Mouse (Mus musculus) limb, embryonic 13.5 days (tissue): ENCODE data around the gene Macrod2. TPM values are rescaled to one million over a fixed set of nuclear protein-coding genes. Genes with fewer than 3 reads are reported as not detected.
A peak's percentile ranks its signal among the peaks of the same experiment; 100 is the strongest.

Experiments used
- ATAC-seq: fragments of 200-750 bp; cut with Nextera tagmentation; 2 replicates; pipeline ENCODE4 v1.8.0; 2017; ENCODE audit warnings: low read depth, moderate number of reproducible peaks, moderate TSS enrichment; ENCODE audit not compliant: low FRiP score
- H3K27ac ChIP-seq: fragments of 300-500 bp; sonication (generic); 2 replicates; pipeline ENCODE4 v1.5.1; 2015; ENCODE audit warnings: inconsistent platforms, mild to moderate bottlenecking, moderate library complexity
- H3K27me3 ChIP-seq: fragments of 300-500 bp; sonication (generic); 2 replicates; pipeline ENCODE4 v1.6.1; 2015; ENCODE audit warnings: mild to moderate bottlenecking, inconsistent platforms
- H3K36me3 ChIP-seq: fragments of 300-500 bp; sonication (generic); 2 replicates; pipeline ENCODE4 v1.6.1; 2015; ENCODE audit warnings: inconsistent platforms, mild to moderate bottlenecking, moderate library complexity
- H3K4me1 ChIP-seq: fragments of 300-500 bp; sonication (generic); 2 replicates; pipeline ENCODE4 v1.6.1; 2015; ENCODE audit warnings: inconsistent platforms
- H3K4me2 ChIP-seq: fragments of 300-500 bp; sonication (generic); replicated peaks from 2 replicates; pipeline ENCODE4 v1.6.1; 2015; ENCODE audit warnings: inconsistent platforms, mild to moderate bottlenecking, moderate library complexity
- H3K4me3 ChIP-seq: fragments of 300-500 bp; sonication (generic); 2 replicates; pipeline ENCODE4 v1.5.1; 2015; ENCODE audit warnings: moderate library complexity, mild to moderate bottlenecking, inconsistent platforms
- H3K9ac ChIP-seq: fragments of 300-500 bp; sonication (generic); 2 replicates; pipeline ENCODE4 v1.6.1; 2015; ENCODE audit warnings: mild to moderate bottlenecking, inconsistent platforms
- H3K9me3 ChIP-seq: fragments of 300-500 bp; sonication (generic); 2 replicates; pipeline ENCODE4 v1.6.1; 2016; ENCODE audit warnings: inconsistent platforms
- WGBS: fragments of 180-500 bp; shearing (Covaris S2); methylation state at CpG from one replicate; pipeline ENCODE4 v1.1.7; 2015; 5-methylcytosine and 5-hydroxymethylcytosine counted together
- polyA plus RNA-seq: library from polyadenylated mRNA; unstranded; fragments of >200 nt; fragmentation: Nextera tagmentation; extraction: Ambion mirVana; gene quantifications from 2 replicates; pipeline ENCODE4 v1.2.1, GENCODE M21; 2015

Gene Macrod2
- polyA plus RNA-seq, 1 experiment from 2014 or later: 36.9 TPM

GRCm38 (mm10) chr2:141672814-141673213 lies 1277.7 kb downstream of the Macrod2 start:
- Histone ChIP-seq H3K27me3 (no peaks in the 10 kb centered on the region), H3K27ac (no peak overlapping the region), H3K4me1 (peaks cover 7% of the 10 kb centered on the region; the same call in 1 of the 2 replicates), H3K36me3 (no peaks in the 10 kb centered on the region), H3K9ac (no peak overlapping the region), H3K4me2 (no peak overlapping the region), H3K9me3 (no peaks in the 10 kb centered on the region), H3K4me3 (no peak overlapping the region)
- no peak for ATAC-seq
- 65% methylated on average over 3 of the region's 3 CpGs for WGBS

- H3K4me1 ChIP-seq: peaks cover 7% of the 10 kb centered on the region; the same call in 1 of the 2 replicates
- H3K9me3 ChIP-seq: no peaks in the 10 kb centered on the region
- H3K27me3 ChIP-seq: no peaks in the 10 kb centered on the region
- H3K9ac ChIP-seq: no peak overlapping the region
- ATAC-seq: peak; percentile 79; the same call in 1 of the 2 replicates
- H3K4me3 ChIP-seq: no peak overlapping the region
- H3K4me2 ChIP-seq: no peak overlapping the region
- no peak overlapping the region for H3K27ac ChIP-seq
- WGBS: 26% methylated on average over 8 of the region's 8 CpGs
- H3K36me3 ChIP-seq: no peaks in the 10 kb centered on the region
Observed at GRCm38 (mm10) chr2:141673405-141673804, 1278.3 kb downstream of the Macrod2 start.

DNA sequence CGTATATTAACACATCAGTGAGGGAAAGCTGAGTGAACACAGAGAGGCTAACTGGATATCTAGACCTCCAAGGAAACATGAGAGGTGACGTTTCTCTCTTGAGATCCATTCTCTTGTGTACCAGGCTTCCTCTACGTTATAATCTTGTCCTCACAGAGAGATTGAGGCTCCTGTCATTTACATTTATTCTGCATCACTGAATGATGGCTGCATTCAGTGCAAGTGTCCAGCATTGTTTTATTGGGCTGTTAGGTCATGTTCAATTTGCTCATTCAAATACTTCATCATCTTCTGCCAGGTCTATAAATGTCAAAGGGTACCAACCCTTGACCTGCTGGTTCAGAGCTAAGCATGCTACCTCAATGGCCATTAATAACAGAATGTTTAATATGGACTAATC lies 1302.4 kb downstream of the Macrod2 start:
- Histone ChIP-seq H3K4me1 (peaks cover 6% of the 10 kb centered on the region; the same call in 1 of the 2 replicates), H3K9ac (no peak overlapping the region), H3K4me2 (no peak overlapping the region), H3K27ac (no peak overlapping the region), H3K4me3 (no peak overlapping the region), H3K9me3 (peaks cover 3% of the 10 kb centered on the region; the same call in 1 of the 2 replicates), H3K27me3 (no peaks in the 10 kb centered on the region), H3K36me3 (no peaks in the 10 kb centered on the region)
- no peak for ATAC-seq
- WGBS: 78% methylated on average over 3 of the region's 3 CpGs

DNA sequence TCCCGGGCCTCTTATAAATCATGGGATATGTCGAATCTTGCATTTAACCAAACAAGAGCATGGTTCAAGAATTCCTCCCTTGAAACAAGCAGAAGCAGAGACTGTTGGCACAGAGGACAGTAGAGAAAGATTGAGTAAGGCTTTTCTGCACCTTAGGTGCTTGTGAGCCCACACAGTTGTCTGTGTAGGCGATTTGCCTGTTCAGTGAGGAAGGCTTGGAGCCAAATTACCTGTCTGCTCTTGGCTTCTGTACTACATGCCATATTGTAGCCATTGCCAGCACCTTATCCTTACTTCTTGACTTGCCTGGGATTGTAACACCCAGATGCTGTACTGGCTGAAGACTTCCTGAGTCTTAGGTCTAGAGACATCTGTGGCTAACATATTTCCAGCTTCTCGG lies 1303.2 kb downstream of the Macrod2 start:
- Histone ChIP-seq H3K27me3 (no peaks in the 10 kb centered on the region), H3K4me1 (peaks cover 6% of the 10 kb centered on the region; the same call in 1 of the 2 replicates), H3K9me3 (peaks cover 3% of the 10 kb centered on the region; the same call in 1 of the 2 replicates), H3K9ac (no peak overlapping the region), H3K4me2 (no peak overlapping the region), H3K36me3 (no peaks in the 10 kb centered on the region), H3K27ac (no peak overlapping the region), H3K4me3 (no peak overlapping the region)
- 56% methylated on average over 4 of the region's 4 CpGs for WGBS
- no peak for ATAC-seq

GRCm38 (mm10) chr2:141700759-141701452 lies 1305.8 kb downstream of the Macrod2 start:
- H3K4me1 ChIP-seq: peaks cover 6% of the 10 kb centered on the region; the same call in 1 of the 2 replicates
- H3K9ac ChIP-seq: no peak overlapping the region
- no peaks in the 10 kb centered on the region for H3K36me3 ChIP-seq
- no peak for ATAC-seq
- no peaks in the 10 kb centered on the region for H3K9me3 ChIP-seq
- H3K4me3 ChIP-seq: no peak overlapping the region
- WGBS: 49% methylated on average over 7 of the region's 7 CpGs
- no peak overlapping the region for H3K4me2 ChIP-seq
- no peak overlapping the region for H3K27ac ChIP-seq
- no peaks in the 10 kb centered on the region for H3K27me3 ChIP-seq

- WGBS: 82% methylated on average over 2 of the region's 2 CpGs
- no peak overlapping the region for H3K4me3 ChIP-seq
- H3K4me1 ChIP-seq: no peaks in the 10 kb centered on the region
- no peak for ATAC-seq
- no peak overlapping the region for H3K9ac ChIP-seq
- H3K4me2 ChIP-seq: no peak overlapping the region
- H3K27me3 ChIP-seq: no peaks in the 10 kb centered on the region
- no peak overlapping the region for H3K27ac ChIP-seq
- no peaks in the 10 kb centered on the region for H3K36me3 ChIP-seq
- no peaks in the 10 kb centered on the region for H3K9me3 ChIP-seq
Observed at GRCm38 (mm10) chr2:141711785-141712184, 1316.7 kb downstream of the Macrod2 start.

DNA sequence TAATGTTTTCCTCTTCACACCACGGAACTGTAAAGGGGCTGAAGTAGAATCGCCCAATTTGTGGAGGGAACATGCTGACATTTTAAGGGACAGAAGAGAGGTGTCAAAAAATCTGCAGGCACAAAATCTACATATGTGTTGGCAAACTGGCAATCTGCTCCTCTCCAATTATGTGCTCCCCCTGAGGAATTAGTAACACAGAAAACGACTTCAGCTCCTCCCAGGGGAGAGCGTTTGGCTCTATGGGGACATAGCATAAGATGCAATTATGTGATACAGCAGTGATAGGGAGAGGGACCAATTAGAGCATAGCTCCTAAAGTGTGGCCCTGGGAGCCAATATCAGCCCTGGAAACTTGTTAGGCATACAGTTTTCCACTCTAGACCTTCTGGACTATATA lies 1317.2 kb downstream of the Macrod2 start:
- Histone ChIP-seq H3K36me3 (no peaks in the 10 kb centered on the region), H3K4me3 (no peak overlapping the region), H3K4me2 (no peak overlapping the region), H3K4me1 (no peaks in the 10 kb centered on the region), H3K27ac (no peak overlapping the region), H3K27me3 (no peaks in the 10 kb centered on the region), H3K9ac (no peak overlapping the region), H3K9me3 (no peaks in the 10 kb centered on the region)
- no peak for ATAC-seq
- 68% methylated on average over 4 of the region's 4 CpGs for WGBS

- 0 out of 2 replicates have a peak, but pooled peaks have one; percentile 19 for ATAC-seq
- Histone ChIP-seq H3K9me3 (no peaks in the 10 kb centered on the region), H3K36me3 (no peaks in the 10 kb centered on the region), H3K9ac (no peak overlapping the region), H3K4me2 (no peak overlapping the region), H3K27me3 (no peaks in the 10 kb centered on the region), H3K4me1 (no peaks in the 10 kb centered on the region), H3K4me3 (no peak overlapping the region), H3K27ac (no peak overlapping the region)
- WGBS: 50% methylated on average over 3 of the region's 3 CpGs
Observed at GRCm38 (mm10) chr2:141715061-141715460, 1320.0 kb downstream of the Macrod2 start.

DNA sequence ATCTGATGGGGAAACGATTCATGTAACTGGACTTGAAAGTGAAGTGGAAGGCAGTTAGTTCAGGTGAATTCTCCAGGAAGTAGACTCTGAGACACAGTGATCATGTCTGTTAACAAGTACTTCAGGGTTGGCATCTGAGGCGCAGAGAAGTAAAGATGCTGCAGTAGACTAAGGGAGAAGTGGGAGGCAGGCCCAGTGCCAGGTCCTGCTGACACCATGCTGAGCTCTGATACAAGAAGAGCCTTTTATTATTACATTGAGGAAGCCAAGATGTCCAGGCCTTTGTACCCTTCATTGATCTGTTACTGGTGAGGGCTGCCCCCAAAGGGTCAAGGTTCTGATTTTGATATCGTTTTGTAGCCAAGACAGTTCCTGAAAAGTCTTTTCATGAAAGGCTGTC lies 1327.4 kb downstream of the Macrod2 start:
- H3K27ac ChIP-seq: no peak overlapping the region
- 88% methylated on average over 3 of the region's 3 CpGs for WGBS
- no peak overlapping the region for H3K4me2 ChIP-seq
- H3K4me3 ChIP-seq: no peak overlapping the region
- H3K27me3 ChIP-seq: no peaks in the 10 kb centered on the region
- H3K4me1 ChIP-seq: no peaks in the 10 kb centered on the region
- no peaks in the 10 kb centered on the region for H3K36me3 ChIP-seq
- no peak for ATAC-seq
- H3K9ac ChIP-seq: no peak overlapping the region
- no peaks in the 10 kb centered on the region for H3K9me3 ChIP-seq

- H3K27me3 ChIP-seq: no peaks in the 10 kb centered on the region
- no peaks in the 10 kb centered on the region for H3K9me3 ChIP-seq
- H3K9ac ChIP-seq: no peak overlapping the region
- WGBS: 28% methylated on average over 4 of the region's 4 CpGs
- peak overlapping the region; percentile 22; the same call in 1 of the 2 replicates for H3K27ac ChIP-seq
- ATAC-seq: peak; percentile 63
- peaks cover 21% of the 10 kb centered on the region for H3K4me1 ChIP-seq
- H3K4me3 ChIP-seq: no peak overlapping the region
- H3K4me2 ChIP-seq: no peak overlapping the region
- H3K36me3 ChIP-seq: no peaks in the 10 kb centered on the region
Observed at GRCm38 (mm10) chr2:141728998-141729397, 1333.9 kb downstream of the Macrod2 start.

DNA sequence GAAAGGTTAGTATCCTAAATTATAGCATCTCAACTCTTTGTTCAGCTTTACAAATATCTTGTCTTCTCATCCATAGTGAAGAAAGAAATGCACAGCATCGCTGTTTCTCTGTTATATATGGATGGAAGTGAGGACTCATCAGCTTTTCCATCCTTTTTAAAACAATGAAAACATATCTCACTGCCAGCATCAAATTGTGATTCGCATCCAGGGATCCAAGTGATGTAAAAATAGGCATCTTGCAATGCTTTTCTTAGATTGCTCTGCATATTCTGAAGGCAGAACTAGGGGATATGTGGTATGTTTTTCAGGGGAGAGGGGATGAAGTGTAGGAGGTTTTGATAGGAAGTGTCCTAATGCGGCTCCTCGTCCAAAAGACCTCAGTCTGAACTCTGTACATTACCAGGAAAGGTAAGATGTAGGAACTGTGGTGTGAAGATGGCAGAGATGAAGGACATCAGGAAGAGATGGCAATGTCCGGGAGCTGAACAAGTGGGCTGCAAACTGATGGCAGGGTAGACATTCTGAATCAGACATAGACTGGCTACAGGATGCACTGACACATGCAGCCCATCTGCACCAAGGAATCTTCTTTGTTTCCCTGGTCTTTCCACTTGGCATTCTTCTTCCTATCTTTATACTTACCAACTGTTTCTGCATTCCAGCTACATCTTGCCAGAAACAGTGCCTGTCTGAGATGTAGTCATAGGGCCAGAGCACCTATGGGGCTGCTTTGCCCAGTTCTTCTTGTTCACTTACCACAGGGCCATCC lies 1341.8 kb downstream of the Macrod2 start:
- no peaks in the 10 kb centered on the region for H3K4me1 ChIP-seq
- H3K27me3 ChIP-seq: no peaks in the 10 kb centered on the region
- H3K4me3 ChIP-seq: no peak overlapping the region
- H3K4me2 ChIP-seq: no peak overlapping the region
- 94% methylated on average over 5 of the region's 5 CpGs for WGBS
- H3K27ac ChIP-seq: no peak overlapping the region
- ATAC-seq: no peak
- H3K9me3 ChIP-seq: no peaks in the 10 kb centered on the region
- no peaks in the 10 kb centered on the region for H3K36me3 ChIP-seq
- no peak overlapping the region for H3K9ac ChIP-seq

DNA sequence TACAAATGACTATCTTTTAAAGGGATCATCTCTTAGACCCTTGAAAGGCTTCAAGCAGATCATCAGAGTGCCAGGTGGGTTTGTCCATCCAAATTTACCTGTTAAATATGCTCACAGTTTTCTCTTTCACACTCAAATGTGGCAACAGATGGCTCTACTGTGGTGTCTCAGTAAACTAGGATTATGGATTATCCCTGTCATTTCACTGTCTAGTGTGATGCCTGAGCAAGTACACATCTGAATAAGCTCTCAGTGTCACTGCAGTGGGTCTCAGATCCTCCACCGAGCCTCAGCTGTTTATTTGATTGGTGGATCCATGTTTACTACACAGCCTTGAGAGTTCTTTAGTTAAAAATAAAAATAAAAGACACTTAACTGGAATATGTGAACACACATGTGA lies 1343.6 kb downstream of the Macrod2 start:
- Histone ChIP-seq H3K27me3 (no peaks in the 10 kb centered on the region), H3K9me3 (no peaks in the 10 kb centered on the region), H3K4me3 (no peak overlapping the region), H3K9ac (no peak overlapping the region), H3K27ac (no peak overlapping the region), H3K36me3 (no peaks in the 10 kb centered on the region), H3K4me1 (no peaks in the 10 kb centered on the region), H3K4me2 (no peak overlapping the region)
- ATAC-seq: no peak
- WGBS: 74% methylated on average over 1 of the region's 1 CpGs
